Mouse (Mus musculus) lung, postnatal 0 days (tissue): ENCODE data around the gene Ctsa. TPM values are rescaled to one million over a fixed set of nuclear protein-coding genes. Genes with fewer than 3 reads are reported as not detected.

Source experiments
- ATAC-seq: fragments of 200-750 bp; cut with Nextera tagmentation; 2 replicates; pipeline ENCODE4 v1.8.0; 2017; ENCODE audit warnings: moderate library complexity
- DNase-seq: peaks from one replicate; pipeline ENCODE4 v3.0.0-alpha.2; 2016; ENCODE audit warnings: low spot score
- H3K27ac ChIP-seq: fragments of 300-500 bp; sonication (generic); 2 replicates; pipeline ENCODE4 v1.5.1; 2014; ENCODE audit warnings: antibody characterized with exemption, mild to moderate bottlenecking, low read length, mixed read lengths
- H3K27me3 ChIP-seq: fragments of 300-500 bp; sonication (generic); replicated peaks from 2 replicates; pipeline ENCODE4 v1.6.1; 2014; ENCODE audit warnings: low read length, mixed read lengths; ENCODE audit not compliant: insufficient read depth
- H3K36me3 ChIP-seq: fragments of 300-500 bp; sonication (generic); 2 replicates; pipeline ENCODE4 v1.6.1; 2014; ENCODE audit warnings: low read length, mixed read lengths; ENCODE audit not compliant: insufficient read depth
- H3K4me1 ChIP-seq: fragments of 300-500 bp; sonication (generic); 2 replicates; pipeline ENCODE4 v1.6.1; 2014; ENCODE audit warnings: antibody characterized with exemption, low read depth, low read length, mixed read lengths; ENCODE audit not compliant: insufficient read depth
- H3K4me2 ChIP-seq: fragments of 300-500 bp; sonication (generic); replicated peaks from 2 replicates; pipeline ENCODE4 v1.6.1; 2014; ENCODE audit warnings: low read depth, mild to moderate bottlenecking, low read length, moderate library complexity, mixed read lengths
- H3K4me3 ChIP-seq: fragments of 300-500 bp; sonication (generic); 2 replicates; pipeline ENCODE4 v1.5.1; 2014; ENCODE audit warnings: low read depth, low read length
- H3K9ac ChIP-seq: fragments of 300-500 bp; sonication (generic); replicated peaks from 2 replicates; pipeline ENCODE4 v1.6.1; 2014; ENCODE audit warnings: low read depth, mild to moderate bottlenecking
- H3K9me3 ChIP-seq: fragments of 300-500 bp; sonication (generic); 2 replicates; pipeline ENCODE4 v1.6.1; 2016; ENCODE audit warnings: low read length, mixed read lengths
- CTCF ChIP-seq: IDR thresholded peaks from 2 replicates; pipeline ENCODE4 v1.5.1; 2016; ENCODE audit warnings: antibody characterized with exemption, mild to moderate bottlenecking
- EP300 ChIP-seq: IDR thresholded peaks from 2 replicates; pipeline ENCODE4 v1.6.1; 2016; ENCODE audit warnings: antibody characterized with exemption, mild to moderate bottlenecking, control low read depth
- WGBS: fragments of 180-500 bp; shearing (Covaris S2); extraction: QIAGEN DNeasy Blood & Tissue Kit; methylation state at CpG from one replicate; pipeline ENCODE4 v1.1.7; 2014; 5-methylcytosine and 5-hydroxymethylcytosine counted together
- polyA plus RNA-seq: library from polyadenylated mRNA; unstranded; fragments of >200 nt; fragmentation: Nextera tagmentation; extraction: Ambion mirVana; gene quantifications from 2 replicates; pipeline ENCODE4 v1.2.1, GENCODE M21; 2015

Gene Ctsa
- polyA plus RNA-seq, 1 experiment from 2014 or later = 147 TPM

GRCm38 (mm10) chr2:164787032-164787431, 45.6 kb upstream of the Ctsa start:
- Histone ChIP-seq H3K27me3 (no peaks in the 10 kb centered on the region), H3K9me3 (no peaks in the 10 kb centered on the region), H3K4me1 (0 out of 2 replicates have a peak, but pooled peaks cover 8% of the 10 kb centered on the region), H3K4me3 (no peak overlapping the region), H3K4me2 (peak overlapping the region; percentile 89), H3K36me3 (peaks cover 6% of the 10 kb centered on the region; the same call in 1 of the 2 replicates), H3K9ac (no peak overlapping the region), H3K27ac (peak overlapping the region; percentile 20; the same call in 1 of the 2 replicates)
- WGBS = 70% methylated on average over 3 of the region's 3 CpGs
- ATAC-seq (no peak), DNase-seq (no peak)
- TF ChIP-seq EP300 (no peak), CTCF (no peak)

GRCm38 (mm10) chr2:164787779-164788178, 44.9 kb upstream of the Ctsa start:
- Histone ChIP-seq H3K4me2 (peak overlapping the region; percentile 22; the same call in 1 of the 2 replicates), H3K4me3 (no peak overlapping the region), H3K4me1 (0 out of 2 replicates have a peak, but pooled peaks cover 8% of the 10 kb centered on the region), H3K9me3 (no peaks in the 10 kb centered on the region), H3K36me3 (peaks cover 13% of the 10 kb centered on the region; the same call in 1 of the 2 replicates), H3K27ac (no peak overlapping the region), H3K9ac (no peak overlapping the region), H3K27me3 (no peaks in the 10 kb centered on the region)
- DNase-seq (no peak), ATAC-seq (no peak)
- 74% methylated on average over 10 of the region's 10 CpGs for WGBS
- TF ChIP-seq CTCF = no peak
- no peak for TF ChIP-seq EP300

GRCm38 (mm10) chr2:164788411-164788810, 44.3 kb upstream of the Ctsa start:
- no peak for DNase-seq
- H3K4me3 ChIP-seq = no peak overlapping the region
- ATAC-seq = no peak
- H3K27me3 ChIP-seq = no peaks in the 10 kb centered on the region
- H3K36me3 ChIP-seq = peaks cover 16% of the 10 kb centered on the region; the same call in 1 of the 2 replicates
- no peaks in the 10 kb centered on the region for H3K9me3 ChIP-seq
- no peak overlapping the region for H3K4me2 ChIP-seq
- WGBS = 70% methylated on average over 4 of the region's 4 CpGs
- H3K4me1 ChIP-seq = 0 out of 2 replicates have a peak, but pooled peaks cover 8% of the 10 kb centered on the region
- no peak overlapping the region for H3K9ac ChIP-seq
- no peak overlapping the region for H3K27ac ChIP-seq
- TF ChIP-seq EP300 (no peak), CTCF (no peak)

- DNase-seq (peak; percentile 88), ATAC-seq (peak; percentile 46)
- H3K27me3 ChIP-seq = no peaks in the 10 kb centered on the region
- TF ChIP-seq CTCF (no peak), EP300 (0 out of 2 replicates have a peak, but pooled peaks have one; percentile 35)
- WGBS = 41% methylated on average over 4 of the region's 4 CpGs
- H3K4me3 ChIP-seq = no peak overlapping the region
- no peaks in the 10 kb centered on the region for H3K9me3 ChIP-seq
- H3K36me3 ChIP-seq = peaks cover 21% of the 10 kb centered on the region; the same call in 1 of the 2 replicates
- H3K27ac ChIP-seq = 0 out of 2 replicates have a peak overlapping the region, but pooled peaks have one; percentile 38
- no peak overlapping the region for H3K4me2 ChIP-seq
- 0 out of 2 replicates have a peak, but pooled peaks cover 8% of the 10 kb centered on the region for H3K4me1 ChIP-seq
- no peak overlapping the region for H3K9ac ChIP-seq
These were observed 42.2 kb upstream of the Ctsa start for GRCm38 (mm10) chr2:164790451-164790850.

- Histone ChIP-seq H3K4me2 (no peak overlapping the region), H3K4me3 (no peak overlapping the region), H3K9me3 (no peaks in the 10 kb centered on the region), H3K36me3 (peaks cover 24% of the 10 kb centered on the region; the same call in 1 of the 2 replicates), H3K4me1 (0 out of 2 replicates have a peak, but pooled peaks cover 2% of the 10 kb centered on the region), H3K27ac (no peak overlapping the region), H3K9ac (no peak overlapping the region), H3K27me3 (no peaks in the 10 kb centered on the region)
- WGBS = 89% methylated on average over 18 of the region's 18 CpGs
- TF ChIP-seq CTCF (no peak), EP300 (no peak)
- ATAC-seq (no peak), DNase-seq (no peak)
These were observed 40.8 kb upstream of the Ctsa start for GRCm38 (mm10) chr2:164791841-164792261.

GRCm38 (mm10) chr2:164792400-164793190, 40.1 kb upstream of the Ctsa start:
- Histone ChIP-seq H3K4me1 (no peaks in the 10 kb centered on the region), H3K27ac (no peak overlapping the region), H3K9ac (no peak overlapping the region), H3K4me2 (no peak overlapping the region), H3K9me3 (no peaks in the 10 kb centered on the region), H3K27me3 (no peaks in the 10 kb centered on the region), H3K36me3 (peaks cover 24% of the 10 kb centered on the region; the same call in 1 of the 2 replicates), H3K4me3 (no peak overlapping the region)
- TF ChIP-seq CTCF = no peak
- TF ChIP-seq EP300 = no peak
- ATAC-seq (no peak), DNase-seq (no peak)
- WGBS = 89% methylated on average over 12 of the region's 12 CpGs
